Comparison of ENCODE assay signal across 12 mouse cellular contexts in the genomic region with DNA sequence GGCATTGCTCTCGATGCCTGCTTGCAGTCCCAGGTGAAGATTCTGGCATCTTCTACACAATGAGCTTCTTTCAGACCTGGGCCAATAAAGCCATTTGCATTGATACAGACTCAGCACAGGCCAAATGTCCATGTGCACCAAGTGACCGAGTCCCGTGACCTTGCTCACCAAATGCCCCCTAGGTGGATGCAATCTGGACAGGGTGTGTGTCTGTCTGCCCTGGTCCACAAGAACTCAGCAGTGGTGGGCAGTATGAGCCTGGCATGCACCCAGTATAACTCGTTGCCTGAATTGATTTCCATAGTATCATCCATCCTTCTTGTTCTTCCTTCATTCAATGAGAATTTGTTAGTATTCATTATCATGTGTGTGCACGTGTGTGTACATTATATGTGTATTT. TPM values are rescaled to one million over a fixed set of nuclear protein-coding genes. Genes with fewer than 3 reads are reported as not detected.
DNase-seq lines count a peak whose midpoint lies in the region.
"Had no signal": no experiment of that assay in that cellular context is flagged by ENCODE, and none has a peak within 500 bp of the region (broad histone marks: within the 10 kb centered on the region; RNA-seq: fewer than 3 reads in every experiment).

No protein-coding gene starts in this region.

- intact Hi-C loops in left cerebral cortex, postnatal 4 days (cut with DNase I) = no loop called here
- intact Hi-C loops in left cerebral cortex, postnatal 14 days (cut with DNase I) = no loop called here

- peak; percentile 37 for DNase-seq in cerebellum, adult 9-11 months
- DNase-seq in cerebellum, adult 8-10 months = no peak
- peak; percentile 74 to 85 for DNase-seq in cerebellum, postnatal 14 days
- no peak for DNase-seq in cerebellum, postnatal 36 days
- peak; percentile 31 for DNase-seq in left cerebral cortex, postnatal 4 days
- DNase-seq in left cerebral cortex, postnatal 14 days (ENCODE audit: low spot score in 2 of 2) = no peak
- DNase-seq: adrenal gland, adult 2 months; adrenal gland, postnatal 10 days; adrenal gland, postnatal 25 days; cerebellum, adult 9-10 months; embryo, embryonic 11 days had no signal

RNA-seq across cellular contexts. Expression of gene Sync, which starts 4.2 kb away (rescaled TPM):
- total RNA-seq in left cerebral cortex, postnatal 4 days (2021) = 1 to 10 TPM in 1 of 2 experiments, under 1 TPM in 1; 0.58 to 1.6 TPM
- total RNA-seq in left cerebral cortex, postnatal 14 days (2021) = 1 to 10 TPM; 1.2 to 2.2 TPM
- total RNA-seq: common myeloid progenitor, adult 5-6 weeks had no signal

RNA-seq across cellular contexts. Expression of gene C77080, which starts 22.0 kb away (rescaled TPM):
- 10 to 100 TPM in 1 of 2 experiments, 1 to 10 TPM in 1; 9.7 to 11.7 TPM for total RNA-seq in left cerebral cortex, postnatal 4 days (2021)
- 10 to 100 TPM; 17.9 to 21.1 TPM for total RNA-seq in left cerebral cortex, postnatal 14 days (2021)

RNA-seq across cellular contexts. Expression of gene Rbbp4, which starts 51.9 kb away (rescaled TPM):
- total RNA-seq in left cerebral cortex, postnatal 4 days (2021) = 100 to 1,000 TPM; 156 to 186 TPM
- 100 to 1,000 TPM; 124 to 129 TPM for total RNA-seq in left cerebral cortex, postnatal 14 days (2021)

RNA-seq across cellular contexts. Expression of gene Zbtb8os, which starts 52.3 kb away (rescaled TPM):
- total RNA-seq in left cerebral cortex, postnatal 4 days (2021) = 10 to 100 TPM; 18.0 to 18.5 TPM
- total RNA-seq in left cerebral cortex, postnatal 14 days (2021) = 10 to 100 TPM; 22.4 to 23.5 TPM

Comparison
In these comparisons a context has a peak if more than half of its experiments do, and no peak if none do; other contexts are left out.
1. DNase-seq: peak in cerebellum, adult 9-11 months (single experiment), cerebellum, postnatal 14 days (2 of 2) and left cerebral cortex, postnatal 4 days (single experiment); none in cerebellum, adult 8-10 months (single experiment), cerebellum, postnatal 36 days (0 of 2) and left cerebral cortex, postnatal 14 days (0 of 2).